Mouse (Mus musculus) megakaryocyte, embryonic 14.5 days (primary cell): ENCODE results near the gene Dgcr6. TPM values are rescaled to one million over a fixed set of nuclear protein-coding genes. Genes with fewer than 3 reads are reported as not detected.

ENCODE experiments used
- H3K27me3 ChIP-seq: replicated peaks from 2 replicates; pipeline ENCODE3; 2012; ENCODE audit warnings: inconsistent platforms
- H3K36me3 ChIP-seq: replicated peaks from 2 replicates; pipeline ENCODE3; 2012; ENCODE audit warnings: low read length, inconsistent platforms, mixed read lengths
- H3K4me1 ChIP-seq: 2 replicates; pipeline ENCODE4 v1.6.1; 2012; ENCODE audit warnings: inconsistent platforms
- H3K4me3 ChIP-seq: replicated peaks from 2 replicates; pipeline ENCODE3; 2012; ENCODE audit warnings: moderate library complexity, mild to moderate bottlenecking, inconsistent platforms
- H3K9me3 ChIP-seq: 2 replicates; pipeline ENCODE4 v1.6.1; 2012; ENCODE audit warnings: inconsistent platforms
- FLI1 ChIP-seq: IDR thresholded peaks from 2 replicates; pipeline ENCODE4 v1.6.1; 2012; ENCODE audit warnings: low read length, inconsistent platforms, mixed read lengths
- GATA1 ChIP-seq: IDR thresholded peaks from 3 replicates; pipeline ENCODE4 v1.6.1; 2012; ENCODE audit warnings: mixed read lengths, low read length, inconsistent platforms, borderline replicate concordance
- polyA plus RNA-seq: library from polyadenylated mRNA; stranded (reverse); fragments of >175 nt; gene quantifications from 2 replicates; pipeline ENCODE4 v1.2.3, GENCODE M21; 2012; ENCODE audit warnings: low replicate concordance; ENCODE audit not compliant: insufficient read depth

The Dgcr6 gene
- polyA plus RNA-seq, 1 experiment = 17.8 TPM

GRCm38 (mm10) chr16:18118285-18118684 lies 65.6 kb downstream of the Dgcr6 start:
- no peaks in the 10 kb centered on the region for H3K36me3 ChIP-seq
- H3K4me3 ChIP-seq = no peak overlapping the region
- peaks cover 56% of the 10 kb centered on the region for H3K4me1 ChIP-seq
- H3K27me3 ChIP-seq = peaks cover 28% of the 10 kb centered on the region
- TF ChIP-seq FLI1 (no peak), GATA1 (no peak)
- H3K9me3 ChIP-seq = no peaks in the 10 kb centered on the region

DNA sequence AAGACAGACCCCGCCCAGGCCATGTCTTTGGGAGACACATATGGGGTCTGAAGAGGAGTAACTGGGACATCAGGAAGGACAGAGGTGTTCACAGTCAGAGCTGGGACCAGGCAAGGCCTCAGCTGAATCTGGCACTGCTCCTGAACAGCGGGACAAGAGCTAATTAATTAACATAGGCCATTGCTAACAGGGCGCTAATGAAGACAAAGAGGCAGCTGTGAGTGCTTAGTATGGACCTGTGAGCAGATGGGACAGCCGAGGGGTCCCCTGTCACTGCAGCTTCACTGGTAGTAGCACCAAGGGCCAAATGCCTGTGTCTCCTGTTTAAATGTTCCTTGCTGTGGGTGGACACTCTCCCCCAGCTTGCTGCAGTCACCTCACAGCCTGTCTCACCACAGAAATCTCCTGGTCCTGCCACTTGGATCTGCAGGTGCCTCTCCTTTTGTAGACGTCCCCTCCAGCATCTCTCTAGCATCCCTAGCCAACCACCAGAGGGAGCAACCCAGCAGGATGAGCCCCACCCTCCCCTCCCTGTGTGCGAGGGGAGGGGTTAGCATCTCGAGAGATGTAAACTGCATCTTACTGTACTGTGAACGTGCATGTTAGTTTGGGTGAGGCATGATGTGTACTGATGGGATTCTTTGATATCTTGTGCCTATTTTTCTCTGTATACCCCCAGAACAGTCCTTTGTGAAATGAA lies 66.5 kb downstream of the Dgcr6 start:
- no peak overlapping the region for H3K4me3 ChIP-seq
- TF ChIP-seq GATA1 (no peak), FLI1 (no peak)
- peaks cover 29% of the 10 kb centered on the region for H3K27me3 ChIP-seq
- peaks cover 59% of the 10 kb centered on the region for H3K4me1 ChIP-seq
- H3K36me3 ChIP-seq = no peaks in the 10 kb centered on the region
- no peaks in the 10 kb centered on the region for H3K9me3 ChIP-seq

Other genes starting within 250 kb of the Dgcr6 start
- 0.13 TPM in 1 of 2 replicates, not detected in the other for gene B830017H08Rik, start 219.7 kb upstream of the Dgcr6 start, polyA plus RNA-seq
- gene Car15, start 214.5 kb upstream of the Dgcr6 start, polyA plus RNA-seq = 3.2 TPM in 1 of 2 replicates, not detected in the other
- 0.35 TPM in 1 of 2 replicates, not detected in the other for gene Gm20518, start 161.2 kb upstream of the Dgcr6 start, polyA plus RNA-seq
- gene Tssk1, start 158.6 kb upstream of the Dgcr6 start, polyA plus RNA-seq = not detected in 2 replicates
- gene Dgcr2, start 154.3 kb upstream of the Dgcr6 start, polyA plus RNA-seq = 6.8 and 8.4 TPM in 2 replicates
- not detected in 2 replicates for gene Tssk2, start 154.2 kb upstream of the Dgcr6 start, polyA plus RNA-seq
- gene Ess2, start 141.5 kb upstream of the Dgcr6 start, polyA plus RNA-seq = 21.8 and 24.0 TPM in 2 replicates
- not detected in 2 replicates for gene Gsc2, start 137.8 kb upstream of the Dgcr6 start, polyA plus RNA-seq
- gene Slc25a1, start 124.6 kb upstream of the Dgcr6 start, polyA plus RNA-seq = 396 and 555 TPM in 2 replicates
- not detected in 2 replicates for gene Vpreb2, start 72.4 kb upstream of the Dgcr6 start, polyA plus RNA-seq
- 45.8 and 90.5 TPM in 2 replicates for gene Prodh, start 37.3 kb downstream of the Dgcr6 start, polyA plus RNA-seq
- gene Rtn4r, start 74.8 kb downstream of the Dgcr6 start, polyA plus RNA-seq = 56.5 and 164 TPM in 2 replicates
- not detected in 2 replicates for gene Ccdc188, start 165.0 kb downstream of the Dgcr6 start, polyA plus RNA-seq
- gene Zdhhc8, start 182.3 kb downstream of the Dgcr6 start, polyA plus RNA-seq = 18.6 and 41.2 TPM in 2 replicates
- 3.9 and 21.7 TPM in 2 replicates for gene Trmt2a, start 195.8 kb downstream of the Dgcr6 start, polyA plus RNA-seq
- gene Ranbp1, start 195.9 kb downstream of the Dgcr6 start, polyA plus RNA-seq = 283 and 648 TPM in 2 replicates
- gene Gm49776, start 205.5 kb downstream of the Dgcr6 start, polyA plus RNA-seq = 1.3 TPM in 1 of 2 replicates, not detected in the other
- 0.77 and 2.5 TPM in 2 replicates for gene Dgcr8, start 236.4 kb downstream of the Dgcr6 start, polyA plus RNA-seq